Mouse (Mus musculus): ENCODE measurements around the gene Zfp385b.
A peak's percentile ranks its signal among the peaks of the same experiment; 100 is the strongest.

Gene Zfp385b

DNA sequence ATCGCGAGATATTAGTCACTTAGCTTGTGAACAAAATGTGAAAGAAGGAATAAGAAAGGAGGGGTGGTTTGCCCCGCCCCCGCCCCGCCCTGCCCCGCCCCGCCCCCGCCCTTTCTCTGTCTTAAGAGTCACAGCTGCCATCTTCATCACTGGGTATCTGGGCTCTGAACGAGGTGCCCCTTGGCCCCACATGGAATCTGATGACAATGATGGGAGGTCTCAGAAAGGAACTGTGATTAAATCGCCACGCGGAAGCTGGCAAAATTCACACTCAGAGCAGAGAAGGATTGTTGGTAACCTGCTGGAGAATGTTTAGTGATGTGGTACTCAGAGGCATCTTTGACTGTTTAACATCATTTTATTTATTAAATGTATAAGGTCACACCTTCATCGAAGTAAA, 417.1 kb downstream of the Zfp385b start:
- DNase-seq (ENCODE audit: inconsistent age in 2 of 2, low spot score in 1 of 2) = no peak

DNA sequence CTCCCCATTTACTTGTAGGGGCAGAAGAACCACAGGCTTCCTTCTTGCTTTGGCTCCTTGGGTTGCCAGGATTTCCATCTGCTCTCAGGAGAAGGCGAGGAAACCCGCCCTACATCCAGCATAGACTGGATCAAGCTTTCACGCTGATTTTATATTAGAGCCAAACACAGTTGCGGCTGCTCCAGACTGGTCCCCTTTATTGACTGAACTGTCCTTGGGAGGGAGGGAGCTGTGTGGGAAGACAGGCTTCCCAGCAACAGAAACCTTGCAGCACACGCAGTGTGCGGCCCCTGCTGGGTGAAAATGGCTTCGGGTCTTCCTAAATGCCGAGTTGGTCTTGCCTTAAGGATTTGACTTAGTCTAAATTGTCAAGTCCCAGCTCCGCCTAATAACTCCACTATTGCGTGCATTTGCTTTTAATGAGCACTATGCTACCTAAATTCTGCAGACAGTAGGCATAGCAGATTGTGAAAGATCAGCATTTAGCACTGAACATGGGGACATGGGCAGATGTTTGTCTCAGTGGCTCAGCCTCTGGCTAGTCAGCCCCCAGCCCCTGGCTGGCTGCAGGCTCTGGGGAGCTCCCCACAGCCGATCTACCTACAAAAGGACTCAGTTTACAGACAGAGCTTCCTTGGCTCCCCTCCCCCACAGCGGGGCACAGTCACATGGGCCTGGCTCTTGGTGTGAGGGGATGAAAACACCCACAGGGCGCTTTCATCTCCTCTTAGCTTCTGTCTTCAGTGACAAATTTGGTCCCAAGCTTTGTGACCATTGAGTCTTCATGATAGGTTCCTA, 417.8 kb downstream of the Zfp385b start:
- peak in 1 of 2 experiments; percentile 23 for DNase-seq (ENCODE audit: inconsistent age in 2 of 2, low spot score in 1 of 2)

DNA sequence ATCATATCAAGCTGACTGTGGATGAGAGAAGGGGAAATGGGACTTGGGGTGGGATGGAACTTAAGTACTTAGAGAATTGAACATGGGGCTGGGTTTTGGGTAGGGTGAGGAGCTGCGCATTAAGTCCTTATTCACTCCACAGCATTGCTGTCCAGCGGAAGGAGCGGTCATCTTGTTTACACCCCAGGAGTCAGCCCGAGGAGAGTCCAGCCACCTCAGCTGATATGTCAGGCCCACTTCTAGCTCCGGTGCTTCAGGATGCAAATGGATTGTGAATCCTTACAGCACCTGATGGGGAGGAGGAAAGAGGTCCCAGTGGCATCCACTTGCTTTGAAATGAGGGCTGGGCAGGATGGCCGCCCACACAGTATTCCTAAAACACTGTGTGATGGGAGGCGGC, 425.6 kb downstream of the Zfp385b start:
- DNase-seq (ENCODE audit: inconsistent age in 2 of 2, low spot score in 1 of 2) = no peak

DNA sequence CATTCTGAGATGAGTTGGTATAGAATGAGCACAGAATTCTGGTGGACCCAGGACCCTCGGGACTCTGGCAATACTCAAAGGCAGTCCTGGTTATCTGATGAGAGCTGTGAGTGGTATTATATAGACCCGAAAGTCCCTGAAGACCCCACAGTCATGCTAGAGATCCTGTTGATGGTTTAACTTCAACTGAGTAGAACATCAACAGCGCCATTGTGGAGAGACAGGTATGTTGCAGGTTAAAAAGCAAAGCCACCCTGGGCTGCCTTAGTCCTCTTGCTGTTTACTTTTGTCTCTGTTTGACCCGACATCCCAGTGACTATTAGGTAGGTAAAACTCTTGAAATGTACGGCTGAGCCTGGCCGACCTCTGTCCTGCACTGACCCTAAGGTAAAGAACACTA, 431.3 kb downstream of the Zfp385b start:
- no peak for DNase-seq (ENCODE audit: inconsistent age in 2 of 2, low spot score in 1 of 2)

DNA sequence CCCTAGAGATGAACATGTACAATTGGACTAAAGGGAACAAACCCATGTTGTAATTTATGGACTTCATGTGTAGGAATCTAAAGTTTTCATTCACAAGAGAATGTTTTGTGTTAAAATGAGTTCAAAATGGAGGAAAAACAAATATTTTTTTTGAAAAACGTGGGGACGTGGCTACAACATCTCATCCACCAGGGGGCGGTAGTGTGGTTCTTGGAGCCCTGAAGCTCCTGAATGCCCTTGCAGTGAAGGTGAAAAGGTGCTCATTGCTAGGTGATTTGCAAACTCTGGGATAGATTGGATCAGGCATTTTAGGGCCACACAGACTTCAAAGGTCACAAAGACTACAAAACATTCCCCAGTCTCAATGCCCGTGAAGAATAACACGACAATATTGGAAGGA, 432.9 kb downstream of the Zfp385b start:
- DNase-seq (ENCODE audit: inconsistent age in 2 of 2, low spot score in 1 of 2) = peak; percentile 26 to 83

DNA sequence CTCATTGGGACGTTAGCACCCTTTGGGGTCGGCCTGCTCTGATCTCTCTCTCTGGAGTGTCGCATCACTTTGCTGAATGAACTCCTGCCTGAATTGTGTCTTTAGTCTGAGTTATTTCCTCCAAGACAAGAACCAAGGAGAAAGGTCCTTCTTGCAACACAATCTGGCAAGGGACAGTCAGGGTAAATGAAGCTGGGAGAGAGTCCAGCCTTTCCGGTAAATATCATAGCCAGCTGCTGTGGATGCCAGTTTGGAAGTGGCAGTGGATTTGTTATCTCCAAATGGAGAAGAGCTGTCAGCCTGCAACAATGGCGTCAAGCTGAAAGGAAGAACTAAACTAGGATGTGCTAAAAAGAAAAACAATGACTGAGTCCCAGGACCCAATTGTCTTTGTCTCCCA, 436.7 kb downstream of the Zfp385b start:
- peak in 1 of 2 experiments; percentile 48 for DNase-seq (ENCODE audit: inconsistent age in 2 of 2, low spot score in 1 of 2)

DNA sequence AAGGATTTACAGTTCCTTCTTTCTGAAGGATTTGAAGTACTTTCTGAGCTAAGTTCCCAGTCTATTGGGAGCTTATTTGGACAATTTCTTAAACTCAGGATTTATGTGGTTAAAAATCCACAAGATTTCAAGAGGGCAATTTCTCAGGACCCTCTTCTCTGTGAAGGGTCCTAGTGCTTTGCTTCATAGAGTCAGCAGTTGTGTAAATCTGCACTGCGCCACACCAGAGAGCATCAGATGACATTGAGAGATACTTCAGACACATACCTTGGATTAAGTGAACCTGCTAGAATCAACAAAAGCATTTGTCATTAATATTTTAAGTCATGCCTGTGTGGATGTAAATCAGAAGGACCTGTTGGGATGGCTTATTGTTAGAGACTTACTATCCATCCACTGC, 439.5 kb downstream of the Zfp385b start:
- no peak for DNase-seq (ENCODE audit: inconsistent age in 2 of 2, low spot score in 1 of 2)

DNA sequence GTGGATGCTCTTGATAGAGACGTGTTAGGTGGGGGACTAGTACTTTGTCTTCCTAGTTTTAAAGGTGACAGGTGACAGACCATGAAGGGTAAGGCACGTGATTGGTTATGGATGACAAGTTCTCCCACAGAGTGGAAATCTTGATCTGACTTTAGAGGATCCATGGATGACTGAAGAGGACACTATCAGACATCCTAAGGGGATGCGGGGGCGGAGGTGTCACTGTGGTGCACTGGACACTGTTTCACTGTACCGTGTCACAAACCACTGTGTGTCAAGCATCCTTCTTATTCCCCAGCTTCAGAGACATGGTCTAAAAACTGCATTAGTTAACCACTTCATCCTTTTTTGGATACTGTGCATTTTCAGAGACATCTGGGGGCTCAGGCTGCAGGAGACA, 440.1 kb downstream of the Zfp385b start:
- no peak for DNase-seq (ENCODE audit: inconsistent age in 2 of 2, low spot score in 1 of 2)

DNA sequence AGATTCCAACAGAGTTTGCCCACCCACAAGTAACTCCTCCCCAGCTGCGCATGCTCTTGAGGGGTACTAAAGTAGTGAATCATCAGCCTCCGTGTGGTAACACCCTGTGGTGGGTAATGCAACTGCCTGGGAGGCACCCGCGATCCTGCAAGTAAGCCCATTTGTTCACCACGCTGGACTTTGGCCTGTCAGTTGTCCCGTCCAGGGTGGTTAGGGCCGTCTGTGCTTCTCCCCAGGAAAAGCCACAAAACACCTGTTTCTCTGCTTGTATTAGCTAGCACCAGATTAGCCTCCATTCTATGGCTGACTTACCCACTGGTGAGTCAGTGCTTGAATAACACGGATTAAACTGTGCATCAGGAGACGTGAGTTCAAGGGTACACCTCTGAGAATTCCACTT, 442.6 kb downstream of the Zfp385b start:
- no peak for DNase-seq (ENCODE audit: inconsistent age in 2 of 2, low spot score in 1 of 2)

GRCm38 (mm10) chr2:77375155-77375554, 444.3 kb downstream of the Zfp385b start:
- no peak for DNase-seq (ENCODE audit: inconsistent age in 2 of 2, low spot score in 1 of 2)

- peak in 1 of 2 experiments; percentile 25 for DNase-seq (ENCODE audit: inconsistent age in 2 of 2, low spot score in 1 of 2)
Measured at GRCm38 (mm10) chr2:77369174-77369573, 450.3 kb downstream of the Zfp385b start.
